Mouse (Mus musculus) hindbrain, postnatal 0 days (tissue): ENCODE measurements around the gene Gm28374. TPM values are rescaled to one million over a fixed set of nuclear protein-coding genes. Genes with fewer than 3 reads are reported as not detected.
A peak's percentile ranks its signal among the peaks of the same experiment; 100 is the strongest.

ENCODE experiments used
- ATAC-seq: fragments of 200-750 bp; cut with Nextera tagmentation; 2 replicates; pipeline ENCODE4 v1.8.0; 2017; ENCODE audit warnings: mild to moderate bottlenecking, moderate TSS enrichment, moderate library complexity
- DNase-seq: peaks from one replicate; pipeline ENCODE4 v3.0.0-alpha.2; 2015; ENCODE audit warnings: low spot score
- H3K27ac ChIP-seq: fragments of 300-500 bp; sonication (generic); 2 replicates; pipeline ENCODE4 v1.5.1; 2014; ENCODE audit warnings: mild to moderate bottlenecking
- H3K27me3 ChIP-seq: fragments of 300-500 bp; sonication (generic); 2 replicates; pipeline ENCODE4 v1.6.1; 2014; ENCODE audit warnings: low read length, mixed read lengths; ENCODE audit not compliant: insufficient read depth
- H3K36me3 ChIP-seq: fragments of 300-500 bp; sonication (generic); 2 replicates; pipeline ENCODE4 v1.6.1; 2014; ENCODE audit warnings: low read length, mixed read lengths; ENCODE audit not compliant: insufficient read depth
- H3K4me1 ChIP-seq: fragments of 300-500 bp; sonication (generic); 2 replicates; pipeline ENCODE4 v1.6.1; 2014; ENCODE audit warnings: antibody characterized with exemption, low read length, mixed read lengths; ENCODE audit not compliant: insufficient read depth
- H3K4me2 ChIP-seq: fragments of 300-500 bp; sonication (generic); 2 replicates; pipeline ENCODE4 v1.6.1; 2014; ENCODE audit warnings: low read depth, mild to moderate bottlenecking, low read length, moderate library complexity, mixed read lengths
- H3K4me3 ChIP-seq: fragments of 300-500 bp; sonication (generic); 2 replicates; pipeline ENCODE4 v1.5.1; 2014; ENCODE audit warnings: low read length
- H3K9ac ChIP-seq: fragments of 300-500 bp; sonication (generic); replicated peaks from 2 replicates; pipeline ENCODE4 v1.6.1; 2014; ENCODE audit warnings: mild to moderate bottlenecking, low read length, moderate library complexity, mixed read lengths
- H3K9me3 ChIP-seq: fragments of 300-500 bp; sonication (generic); 2 replicates; pipeline ENCODE4 v1.6.1; 2016; ENCODE audit warnings: low read length, mixed read lengths
- CTCF ChIP-seq: IDR thresholded peaks from 2 replicates; pipeline ENCODE4 v1.5.1; 2016; ENCODE audit warnings: antibody characterized with exemption, control low read depth, low read depth
- WGBS: fragments of 180-500 bp; shearing (Covaris S2); extraction: QIAGEN DNeasy Blood & Tissue Kit; methylation state at CpG from one replicate; pipeline ENCODE4 v1.1.7; 2014; 5-methylcytosine and 5-hydroxymethylcytosine counted together
- polyA plus RNA-seq: library from polyadenylated mRNA; unstranded; fragments of >200 nt; fragmentation: Nextera tagmentation; extraction: Ambion mirVana; gene quantifications from 2 replicates; pipeline ENCODE4 v1.2.1, GENCODE M21; 2015
- total RNA-seq: library from RNA; depleted of rRNA; stranded (reverse); fragments of >200 nt; gene quantifications from 2 replicates; pipeline ENCODE4 v1.2.3, GENCODE M21; 2014

Gm28374 gene
- total and polyA plus RNA-seq, 2 experiments from 2014 or later: 0.24 to 0.37 TPM

DNA sequence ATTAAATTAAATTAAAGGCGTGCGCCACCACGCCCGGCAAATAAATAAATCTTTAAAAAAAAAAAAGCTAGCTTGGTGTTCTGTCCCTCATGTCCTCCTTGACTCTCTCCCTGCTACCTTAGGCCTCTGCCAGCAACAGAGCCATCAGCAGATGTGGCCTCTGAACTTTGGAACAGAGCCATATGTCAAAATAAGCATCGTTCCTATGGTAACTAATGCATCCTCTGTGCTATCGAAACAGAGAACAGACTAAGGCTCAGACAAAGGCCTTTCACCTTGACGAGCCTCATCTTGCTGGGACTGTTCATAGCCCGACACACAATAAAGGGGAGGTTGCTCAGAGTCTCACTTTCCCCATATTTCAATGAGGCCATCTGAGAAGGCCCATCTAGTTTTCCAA lies 41.3 kb upstream of the Gm28374 start:
- Histone ChIP-seq H3K36me3 (peaks cover 8% of the 10 kb centered on the region), H3K27ac (0 out of 2 replicates have a peak overlapping the region, but pooled peaks have one; percentile 45), H3K9me3 (no peaks in the 10 kb centered on the region), H3K9ac (no peak overlapping the region), H3K4me2 (no peak overlapping the region), H3K4me1 (no peaks in the 10 kb centered on the region), H3K4me3 (no peak overlapping the region), H3K27me3 (no peaks in the 10 kb centered on the region)
- 59% methylated on average over 8 of the region's 8 CpGs for WGBS
- DNase-seq (peak; percentile 62), ATAC-seq (no peak)
- no peak for TF ChIP-seq CTCF

DNA sequence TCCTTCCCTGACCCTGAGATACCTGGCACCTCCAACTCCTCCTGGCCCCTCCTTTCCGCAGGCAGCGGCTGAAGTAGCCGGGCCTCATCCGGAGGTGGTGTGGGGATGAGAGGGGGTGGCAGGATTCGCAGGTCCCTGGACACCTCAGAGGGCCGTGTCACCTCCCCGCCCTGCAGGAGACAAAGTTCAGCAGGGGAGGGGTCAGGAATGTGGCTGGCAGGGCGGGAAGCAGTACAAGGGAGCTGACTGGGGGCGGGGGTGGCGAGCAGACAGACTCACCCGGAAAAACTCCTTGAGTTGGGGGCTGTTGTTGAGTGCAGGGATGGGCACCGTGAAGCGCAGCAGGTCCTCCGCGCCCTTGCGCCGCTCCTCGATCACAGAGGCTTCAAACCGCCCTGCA lies 39.7 kb upstream of the Gm28374 start:
- no peak overlapping the region for H3K27ac ChIP-seq
- no peak overlapping the region for H3K9ac ChIP-seq
- no peak for ATAC-seq
- TF ChIP-seq CTCF: no peak
- peaks cover 6% of the 10 kb centered on the region for H3K4me1 ChIP-seq
- no peak overlapping the region for H3K4me3 ChIP-seq
- WGBS: 35% methylated on average over 18 of the region's 19 CpGs
- H3K9me3 ChIP-seq: no peaks in the 10 kb centered on the region
- H3K4me2 ChIP-seq: no peak overlapping the region
- H3K36me3 ChIP-seq: peaks cover 8% of the 10 kb centered on the region
- no peak for DNase-seq
- H3K27me3 ChIP-seq: no peaks in the 10 kb centered on the region

DNA sequence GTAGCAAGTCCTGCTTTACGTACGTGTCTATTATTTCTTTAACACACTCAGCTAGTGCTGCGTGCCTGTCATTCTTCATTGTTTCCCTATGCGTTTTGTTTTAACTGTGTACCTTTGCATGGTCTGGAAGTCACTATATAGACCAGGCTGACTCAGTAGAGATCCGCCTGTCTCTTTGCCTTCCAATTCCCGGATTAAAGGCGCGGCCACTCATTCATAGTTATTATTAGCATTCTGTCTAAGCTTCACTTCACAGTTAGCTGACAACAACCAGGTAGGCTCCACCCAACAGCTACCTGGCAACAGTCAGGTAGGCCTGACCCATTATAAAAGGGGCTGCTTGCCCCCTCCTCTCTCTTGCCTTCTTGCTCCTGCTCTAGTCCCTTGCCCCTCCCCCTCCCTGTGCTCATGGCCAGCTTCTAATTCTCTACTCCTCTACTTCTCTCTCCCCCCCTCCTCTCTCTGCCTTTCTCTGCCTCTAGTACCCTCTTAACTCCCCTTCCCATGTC lies 36.7 kb upstream of the Gm28374 start:
- Histone ChIP-seq H3K4me2 (peak overlapping the region; percentile 85), H3K4me3 (peak overlapping the region; percentile 68), H3K9me3 (no peaks in the 10 kb centered on the region), H3K36me3 (peaks cover 28% of the 10 kb centered on the region), H3K27ac (peak overlapping the region; percentile 97), H3K9ac (peak overlapping the region; percentile 78), H3K27me3 (no peaks in the 10 kb centered on the region), H3K4me1 (peaks cover 11% of the 10 kb centered on the region)
- under 1% methylated on average over 8 of the region's 8 CpGs for WGBS
- ATAC-seq (peak; percentile 20; the same call in 1 of the 2 replicates), DNase-seq (peak; percentile 15)
- TF ChIP-seq CTCF: no peak

DNA sequence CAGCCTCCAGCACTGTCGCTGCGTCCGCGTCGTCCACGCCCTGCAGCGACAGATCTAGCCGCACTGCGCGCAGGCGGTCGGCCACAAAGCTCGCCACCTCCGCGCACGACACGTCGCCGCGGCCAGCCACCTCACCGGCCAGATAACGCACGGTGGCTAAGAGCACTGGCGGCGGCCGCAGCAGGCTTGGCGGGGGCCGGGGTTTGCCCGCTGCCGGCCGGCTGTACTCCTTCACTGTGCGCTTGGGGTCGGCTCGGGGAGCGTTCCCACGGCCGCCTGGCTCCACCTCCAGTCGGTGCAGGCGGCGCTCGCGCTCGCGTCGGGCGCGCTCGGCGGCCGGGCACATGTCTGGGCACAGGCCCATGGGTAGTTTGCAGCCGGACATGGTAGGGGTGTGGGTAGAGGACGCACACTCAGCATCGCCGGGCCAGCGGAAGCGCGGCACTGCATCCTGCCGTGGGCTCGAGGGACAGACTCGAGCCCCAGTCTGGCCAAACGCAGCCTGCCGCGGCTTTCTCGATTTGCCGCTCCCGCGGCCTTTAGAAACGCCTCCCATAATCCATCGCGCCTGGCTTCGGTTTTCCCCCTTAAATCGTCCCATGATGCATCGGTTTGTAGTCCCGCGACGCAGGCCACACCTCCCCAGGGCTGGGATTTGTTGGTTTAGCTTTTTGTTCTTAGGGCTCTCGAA lies 36.1 kb upstream of the Gm28374 start, which contains the start of gene Sac3d1:
Gene Sac3d1 (minus strand): TSS at position 665 of the 691 bp plus-strand sequence.
- H3K27ac ChIP-seq: peak within 1 kb of the TSS; percentile 97
- H3K4me3 ChIP-seq: peak within 1 kb of the TSS; percentile 68
- peaks cover 28% of the 10 kb centered on the region for H3K36me3 ChIP-seq

DNA sequence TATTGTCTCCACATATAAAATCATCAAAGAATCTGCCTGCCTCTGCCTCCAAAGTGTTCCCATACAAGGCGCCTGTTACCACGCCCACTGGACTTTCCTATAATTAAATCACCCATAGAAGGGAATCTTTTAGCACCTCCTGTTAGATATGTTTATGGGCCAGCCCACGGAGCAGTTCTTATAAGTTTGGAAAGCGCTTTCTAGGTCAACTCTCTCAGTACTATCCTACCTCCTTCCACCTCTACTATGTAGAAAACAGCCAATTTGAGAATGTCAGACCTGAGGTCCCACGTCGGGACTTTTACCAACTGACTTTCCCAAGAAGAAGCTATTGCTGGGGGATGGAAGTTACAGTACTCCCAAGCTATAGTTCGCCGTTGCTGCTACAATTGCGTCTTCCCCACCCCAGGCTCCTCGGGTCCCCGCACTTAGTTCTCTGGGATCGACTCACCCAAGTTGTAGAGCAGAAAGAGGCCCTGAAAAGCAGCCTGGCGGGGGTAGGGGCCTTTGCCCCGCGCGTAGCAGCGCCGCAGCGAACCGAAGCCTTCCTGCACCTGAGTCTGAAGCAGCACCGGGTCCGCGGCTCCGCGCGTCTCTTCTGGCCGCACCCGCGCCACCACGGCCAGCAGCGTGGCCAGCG lies 35.4 kb upstream of the Gm28374 start:
- ATAC-seq: no peak
- peaks cover 28% of the 10 kb centered on the region for H3K36me3 ChIP-seq

More for the DNA sequence above, 36.1 kb upstream of the Gm28374 start, which contains the start of gene Sac3d1:
- Histone ChIP-seq H3K4me2 (peak within 1 kb of the TSS; percentile 85), H3K4me1 (peaks cover 11% of the 10 kb centered on the region), H3K27me3 (no peaks in the 10 kb centered on the region), H3K9ac (peak within 1 kb of the TSS; percentile 78), H3K9me3 (no peaks in the 10 kb centered on the region)
- no peak for TF ChIP-seq CTCF
- ATAC-seq (peak; percentile 90), DNase-seq (peak; percentile 97)
- WGBS: under 1% methylated on average over 77 of the region's 77 CpGs

DNA sequence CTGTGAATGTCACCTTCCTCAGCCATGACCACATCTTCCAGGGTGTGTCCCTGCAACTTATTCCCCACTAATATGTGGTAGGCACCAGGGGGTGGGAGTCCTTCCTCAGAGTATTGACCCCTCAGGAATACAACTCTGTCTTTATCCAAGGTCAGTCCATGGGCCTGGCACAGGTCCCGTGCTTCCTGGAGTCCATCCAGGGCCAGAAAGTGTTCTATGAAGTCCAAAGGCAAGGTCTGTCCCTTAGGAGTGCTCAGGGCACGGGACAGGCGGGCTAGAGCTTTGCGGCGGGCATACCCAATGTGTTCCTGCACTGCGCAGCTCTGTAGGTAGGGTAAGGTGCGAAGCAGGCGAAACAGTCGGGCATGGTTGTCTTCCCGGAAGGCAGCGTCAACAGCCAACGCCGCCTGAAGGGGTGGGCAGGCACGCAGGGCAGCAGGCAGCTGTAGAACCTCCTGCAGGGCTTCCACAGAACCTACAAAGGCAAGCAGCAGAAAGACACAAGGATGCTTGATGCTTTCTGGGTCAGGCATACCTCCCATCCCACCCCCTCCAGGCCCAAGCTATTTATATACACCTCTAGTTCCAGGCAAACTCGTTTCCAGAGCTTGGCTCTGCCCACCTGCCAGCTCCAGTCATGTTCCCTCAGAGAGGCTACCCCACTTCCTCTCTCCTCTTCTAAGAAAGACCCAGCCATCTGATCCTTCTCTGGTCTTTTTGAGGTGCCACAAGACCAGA lies 34.2 kb upstream of the Gm28374 start:
- Histone ChIP-seq H3K4me1 (peaks cover 11% of the 10 kb centered on the region), H3K27me3 (no peaks in the 10 kb centered on the region), H3K27ac (no peak overlapping the region), H3K4me2 (no peak overlapping the region), H3K9me3 (no peaks in the 10 kb centered on the region), H3K9ac (0 out of 2 replicates have a peak overlapping the region, but pooled peaks have one; percentile 17), H3K4me3 (no peak overlapping the region), H3K36me3 (peaks cover 28% of the 10 kb centered on the region)
- WGBS: 91% methylated on average over 15 of the region's 15 CpGs
- no peak for TF ChIP-seq CTCF
- ATAC-seq (no peak), DNase-seq (no peak)

More for the DNA sequence above, 35.4 kb upstream of the Gm28374 start:
- no peaks in the 10 kb centered on the region for H3K27me3 ChIP-seq
- H3K9me3 ChIP-seq: no peaks in the 10 kb centered on the region
- DNase-seq: no peak
- peak overlapping the region; percentile 78 for H3K9ac ChIP-seq
- H3K4me1 ChIP-seq: peaks cover 11% of the 10 kb centered on the region
- no peak for TF ChIP-seq CTCF
- 5% methylated on average over 32 of the region's 32 CpGs for WGBS
- peak overlapping the region; percentile 85 for H3K4me2 ChIP-seq
- H3K4me3 ChIP-seq: peak overlapping the region; percentile 68
- H3K27ac ChIP-seq: peak overlapping the region; percentile 97
